Mouse (Mus musculus) layer of hippocampus, postnatal 36 days (tissue): ENCODE results near the gene Nkx3-2. TPM values are rescaled to one million over a fixed set of nuclear protein-coding genes. Genes with fewer than 3 reads are reported as not detected.

Source experiments
- DNase-seq, 2 experiments: peaks; one replicate each; pipeline ENCODE4 v3.0.0; 2022
- total RNA-seq, 2 experiments: library from RNA; stranded (reverse); gene quantifications; 2 replicates each; pipeline ENCODE4 v1.2.3; 2021

Gene Nkx3-2
- total RNA-seq, 2 experiments from 2014 or later = not detected

DNA sequence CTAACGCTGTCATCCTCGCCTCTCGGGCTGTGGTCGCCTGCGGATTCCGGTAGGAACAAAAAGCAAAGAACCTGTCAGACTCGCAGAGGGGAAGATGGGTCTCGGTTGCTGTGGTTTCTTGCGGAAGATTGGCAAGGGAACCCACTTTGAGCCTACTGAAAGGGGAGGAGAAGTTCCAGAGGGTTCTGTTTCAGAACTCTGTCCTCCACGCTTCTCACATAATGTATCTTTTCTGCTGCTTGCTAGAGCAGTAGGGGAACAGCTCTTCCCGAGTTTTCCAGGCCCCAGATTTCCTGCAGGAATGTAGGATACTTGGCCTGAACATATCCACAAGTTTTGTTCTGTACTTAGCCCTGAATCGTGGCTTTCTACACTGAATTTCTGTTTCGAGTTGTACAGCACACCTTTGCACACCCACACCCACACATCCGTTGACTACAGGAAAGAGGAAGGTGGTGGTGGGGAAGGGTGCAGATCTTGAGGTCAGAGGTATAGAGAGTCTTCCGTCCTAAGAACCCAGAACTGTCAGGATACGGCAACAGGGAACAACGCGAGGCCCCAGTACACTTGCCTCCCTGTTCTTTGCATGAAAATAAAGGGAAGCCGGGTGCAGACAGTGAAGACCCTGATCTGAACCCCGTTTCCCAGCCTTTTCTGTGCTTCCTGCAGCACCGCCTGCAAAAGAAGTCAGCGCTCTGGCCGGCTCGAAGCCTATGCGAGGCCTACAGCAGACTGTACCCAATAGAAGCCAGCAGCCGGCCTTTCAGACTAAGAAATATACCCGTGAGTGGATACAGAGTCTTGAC lies 2.0 kb downstream of the Nkx3-2 start:
- DNase-seq = no peak

DNA sequence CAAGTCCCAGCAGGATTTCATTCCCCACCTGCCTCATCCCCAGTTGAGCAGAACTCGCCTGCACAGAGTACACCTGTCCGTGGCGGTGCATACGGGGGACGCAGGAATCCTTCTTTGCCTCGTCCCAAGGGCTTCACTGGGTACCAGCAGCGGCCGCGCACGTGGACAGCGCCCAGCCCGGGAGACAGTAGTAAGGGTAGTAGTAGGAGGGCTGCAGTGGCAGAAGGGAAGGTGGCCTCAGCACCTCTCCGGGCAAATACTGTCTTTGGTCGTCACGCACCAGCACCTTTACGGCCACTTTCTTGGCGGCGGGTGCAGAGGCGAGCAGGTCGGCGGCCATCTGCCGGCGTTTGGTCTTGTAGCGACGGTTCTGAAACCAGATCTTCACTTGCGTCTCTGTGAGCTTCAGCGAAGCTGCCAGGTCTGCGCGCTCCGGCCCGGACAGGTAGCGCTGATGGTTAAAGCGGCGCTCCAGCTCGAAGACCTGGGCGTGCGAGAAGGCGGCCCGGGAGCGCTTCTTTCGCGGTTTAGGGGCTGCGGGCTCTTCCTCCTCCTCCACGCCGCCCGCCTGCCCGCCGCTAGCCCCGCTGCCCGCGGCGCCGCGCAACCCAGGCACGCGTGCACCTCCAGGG lies 2.7 kb downstream of the Nkx3-2 start:
- no peak for DNase-seq

DNA sequence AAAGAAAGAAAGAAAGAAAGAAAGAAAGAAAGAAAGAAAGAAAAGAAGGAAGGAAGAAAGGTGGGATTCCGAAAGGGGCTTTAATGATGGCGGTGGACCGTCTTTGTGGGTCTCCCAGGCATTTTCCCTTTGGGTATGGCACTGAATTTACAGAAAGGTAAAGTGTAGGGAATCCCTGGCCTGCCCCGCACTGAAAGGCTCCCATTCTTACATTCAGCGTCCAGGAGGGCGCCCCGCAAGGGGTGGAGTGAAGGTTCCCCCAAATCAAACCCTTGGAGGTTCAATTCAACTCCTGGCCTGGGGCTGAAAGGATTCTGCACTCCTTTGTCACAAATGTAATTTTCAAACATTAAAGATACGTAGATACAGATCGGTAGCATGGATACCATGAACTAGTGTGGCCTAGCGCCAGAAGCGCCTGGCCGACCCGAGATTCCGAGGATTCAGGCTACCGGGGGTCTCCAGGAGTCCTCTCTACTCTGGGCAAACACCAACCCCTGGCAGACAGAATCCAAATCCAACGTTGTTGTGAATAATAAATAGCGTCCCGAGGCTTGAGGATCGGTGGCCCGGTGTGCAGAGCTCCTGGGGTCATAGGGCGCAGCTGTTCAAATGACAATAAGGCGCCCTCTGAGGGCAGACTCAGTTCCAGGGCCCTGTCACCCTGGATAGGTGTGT lies 3.3 kb downstream of the Nkx3-2 start:
- no peak for DNase-seq

DNA sequence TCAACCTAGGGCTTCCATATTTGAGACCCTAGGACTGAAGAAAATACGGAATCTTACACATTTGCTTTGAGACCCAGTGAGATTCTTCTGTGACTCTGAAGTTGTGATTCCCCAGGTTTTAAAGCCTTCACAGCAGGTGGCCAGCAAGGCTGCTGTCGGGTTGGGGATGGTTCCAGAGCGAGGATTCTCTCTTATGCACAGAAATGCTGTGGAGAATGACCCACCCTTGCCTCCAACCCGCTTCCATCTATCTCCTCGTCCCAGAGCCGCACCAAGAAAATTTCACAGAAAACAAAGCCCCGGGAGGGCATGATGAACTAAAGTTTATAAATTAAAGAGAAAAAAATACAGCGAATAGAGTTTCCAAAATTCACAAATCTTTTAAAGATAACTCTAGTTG lies 4.2 kb downstream of the Nkx3-2 start:
- no peak for DNase-seq

DNA sequence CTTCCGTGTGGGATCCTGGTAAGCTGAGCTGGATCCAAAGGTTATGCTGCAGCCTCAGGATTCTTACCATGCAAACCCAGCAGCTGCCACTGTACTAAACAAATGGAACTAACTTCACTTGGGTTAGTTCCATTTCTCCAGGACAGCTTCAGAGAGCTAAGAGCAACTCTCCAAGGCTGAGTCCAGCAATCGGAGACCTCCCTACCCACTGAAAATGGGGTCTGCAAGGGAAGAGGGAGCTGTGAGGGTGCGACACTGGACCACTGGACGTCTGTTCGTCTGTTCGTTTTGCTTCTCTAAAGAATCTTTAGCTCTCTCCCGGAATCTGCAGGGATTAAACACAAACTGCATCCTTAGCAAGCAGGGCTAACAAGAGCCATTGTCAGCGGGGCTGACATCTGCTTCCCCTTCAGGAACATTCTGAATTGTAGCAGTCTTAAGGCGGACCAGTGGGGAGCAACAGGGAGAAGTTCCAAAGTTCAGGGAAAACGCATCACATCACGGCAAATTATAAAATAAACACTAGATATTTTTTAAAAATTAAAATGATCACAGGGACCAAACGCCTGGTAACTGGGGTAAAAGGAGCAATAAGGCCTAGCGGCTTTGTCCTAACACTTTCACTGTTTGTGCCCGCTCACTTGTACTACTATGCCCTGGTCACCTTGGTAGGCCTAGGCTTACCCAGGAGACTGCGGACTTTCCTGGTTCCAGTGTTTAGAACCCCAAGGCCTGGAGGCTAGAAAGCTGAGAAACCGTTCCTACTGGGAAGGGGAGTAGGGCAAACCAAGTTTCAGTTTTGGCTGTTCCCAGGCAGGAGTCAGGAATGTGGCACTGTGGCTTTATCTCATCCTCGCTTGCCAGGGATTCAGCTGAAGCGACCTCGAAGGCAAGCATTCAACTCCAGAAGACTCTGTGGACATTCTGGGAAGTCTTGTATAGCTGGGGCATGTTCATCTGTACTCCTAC lies 5.3 kb downstream of the Nkx3-2 start:
- no peak for DNase-seq

DNA sequence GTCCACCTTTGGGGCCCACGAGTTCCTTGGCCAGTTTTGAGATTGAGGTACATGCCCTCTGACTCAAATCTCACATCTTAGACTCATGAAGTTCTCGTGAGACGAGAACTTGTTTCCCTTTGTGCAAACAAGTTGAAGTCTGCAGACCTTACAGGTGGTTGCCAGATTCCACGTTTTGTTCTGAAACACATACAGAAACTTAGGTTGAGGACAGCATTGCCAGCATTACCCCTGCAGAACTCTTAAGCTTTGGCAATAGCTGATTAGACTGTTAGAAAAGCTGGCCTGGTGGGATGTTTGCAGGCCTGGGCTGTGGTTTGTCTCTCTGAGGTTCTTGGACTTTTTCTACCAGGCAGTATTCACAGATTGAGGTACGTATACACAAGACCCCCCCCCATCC lies 7.0 kb downstream of the Nkx3-2 start:
- no peak for DNase-seq

DNA sequence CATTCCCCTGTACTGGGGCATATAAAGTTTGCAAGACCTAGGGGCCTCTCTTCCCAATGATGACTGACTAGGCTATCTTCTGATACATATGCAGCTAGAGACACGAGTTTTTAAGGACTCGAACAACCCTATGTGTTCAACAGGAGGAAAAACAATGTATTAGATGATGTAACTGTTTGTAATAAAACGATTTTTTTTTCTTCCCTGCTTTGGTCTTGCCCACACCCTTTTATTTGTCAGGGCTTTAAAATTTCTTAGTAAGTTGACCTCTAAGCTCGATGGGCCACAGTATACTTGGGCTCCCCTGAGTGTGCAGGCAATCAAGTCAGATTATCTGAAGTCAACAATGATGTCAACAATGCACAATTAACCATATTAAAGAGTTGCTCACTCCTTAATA lies 7.9 kb downstream of the Nkx3-2 start:
- DNase-seq = no peak

DNA sequence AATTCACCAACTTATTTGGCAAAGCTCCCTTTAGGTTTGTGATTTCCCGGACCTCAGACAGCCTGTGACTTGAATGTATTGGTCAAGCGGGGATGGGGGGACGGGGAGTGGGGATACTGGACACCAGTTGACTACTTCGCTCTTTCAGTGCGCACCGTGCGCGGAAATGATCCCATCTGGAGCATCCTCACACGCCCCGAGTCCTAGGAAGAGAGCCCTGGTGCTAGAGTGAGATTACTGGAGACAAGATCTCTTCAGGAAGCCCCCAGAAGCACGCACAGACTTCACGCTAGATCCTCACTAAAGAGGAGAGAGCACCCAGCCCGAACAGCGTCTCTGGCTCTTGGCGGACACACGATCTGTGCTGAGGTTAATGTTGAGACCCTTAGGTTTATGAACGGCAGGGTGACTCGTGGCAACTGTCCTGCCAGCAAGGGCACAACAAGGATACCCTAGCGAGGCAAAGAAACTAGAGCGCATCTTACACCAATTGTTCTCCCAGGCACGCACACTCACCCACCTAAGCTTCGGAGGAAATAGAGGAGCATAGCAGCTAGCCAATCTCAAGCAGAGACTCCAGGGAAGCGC lies 8.8 kb downstream of the Nkx3-2 start:
- DNase-seq = no peak

DNA sequence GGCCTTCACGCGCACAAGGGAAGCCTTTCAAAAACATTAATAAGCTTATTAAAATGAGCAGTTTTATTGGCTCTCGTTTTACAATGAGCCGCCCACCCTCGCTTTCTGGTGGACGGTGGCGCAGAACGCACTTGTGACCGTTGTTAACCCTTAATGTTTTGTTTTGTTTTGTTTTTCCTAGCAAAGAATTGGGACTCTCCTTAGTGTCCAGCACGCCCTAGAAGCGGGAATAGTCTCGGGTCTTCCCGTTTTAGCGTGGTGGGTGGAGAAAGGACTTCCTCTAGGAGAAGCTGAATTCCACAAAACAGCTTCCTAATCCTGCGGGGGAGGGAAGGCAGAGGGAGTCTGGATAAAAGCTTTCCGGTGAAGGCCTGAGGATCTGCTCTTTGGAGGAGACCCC lies 9.5 kb downstream of the Nkx3-2 start:
- no peak for DNase-seq

DNA sequence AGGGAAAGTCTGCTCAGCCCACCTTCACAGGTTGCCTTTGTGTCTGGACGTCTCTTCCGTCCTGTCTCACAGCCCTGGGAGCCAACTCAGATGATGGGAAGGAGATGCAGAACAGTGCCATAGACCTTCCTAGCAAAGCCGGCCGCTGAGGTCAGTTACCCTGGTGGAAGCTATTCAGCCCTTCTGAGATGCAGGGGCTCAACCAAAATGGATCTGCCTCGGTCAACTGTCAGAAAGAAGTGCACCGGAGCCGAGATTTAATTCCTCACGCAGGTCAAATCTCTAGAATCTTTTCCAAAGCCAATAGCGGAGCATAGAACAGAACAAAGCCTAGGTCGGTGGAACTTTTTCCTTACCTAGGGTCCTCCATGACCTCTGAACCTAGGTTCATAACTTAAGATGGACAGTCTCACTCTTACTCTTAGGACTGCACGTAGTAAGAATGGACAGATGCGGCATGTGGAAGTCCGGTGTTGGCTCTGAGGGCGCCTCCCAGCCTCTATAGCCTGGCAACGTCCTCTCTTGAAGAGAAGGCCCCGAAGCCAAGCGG lies 10.0 kb downstream of the Nkx3-2 start:
- no peak for DNase-seq

DNA sequence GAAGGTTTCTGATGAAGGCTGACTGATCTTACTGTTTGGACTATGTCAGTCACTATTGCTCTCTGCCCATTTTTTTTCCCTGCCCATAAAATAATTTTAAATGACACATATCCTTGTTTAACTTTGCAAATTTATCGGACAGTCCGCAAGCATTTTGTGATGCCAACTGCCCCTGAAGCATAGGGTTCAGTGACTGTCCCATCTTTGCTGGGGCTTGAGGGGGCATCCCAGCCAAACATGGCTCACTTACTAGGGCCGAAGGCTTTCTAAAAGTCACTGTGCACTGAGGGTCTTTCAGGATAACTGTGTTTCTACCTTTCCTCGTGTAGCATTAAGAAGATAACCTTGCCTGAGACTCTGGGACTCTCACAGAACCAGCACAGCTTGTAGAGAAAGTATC lies 11.6 kb downstream of the Nkx3-2 start:
- DNase-seq = no peak

DNA sequence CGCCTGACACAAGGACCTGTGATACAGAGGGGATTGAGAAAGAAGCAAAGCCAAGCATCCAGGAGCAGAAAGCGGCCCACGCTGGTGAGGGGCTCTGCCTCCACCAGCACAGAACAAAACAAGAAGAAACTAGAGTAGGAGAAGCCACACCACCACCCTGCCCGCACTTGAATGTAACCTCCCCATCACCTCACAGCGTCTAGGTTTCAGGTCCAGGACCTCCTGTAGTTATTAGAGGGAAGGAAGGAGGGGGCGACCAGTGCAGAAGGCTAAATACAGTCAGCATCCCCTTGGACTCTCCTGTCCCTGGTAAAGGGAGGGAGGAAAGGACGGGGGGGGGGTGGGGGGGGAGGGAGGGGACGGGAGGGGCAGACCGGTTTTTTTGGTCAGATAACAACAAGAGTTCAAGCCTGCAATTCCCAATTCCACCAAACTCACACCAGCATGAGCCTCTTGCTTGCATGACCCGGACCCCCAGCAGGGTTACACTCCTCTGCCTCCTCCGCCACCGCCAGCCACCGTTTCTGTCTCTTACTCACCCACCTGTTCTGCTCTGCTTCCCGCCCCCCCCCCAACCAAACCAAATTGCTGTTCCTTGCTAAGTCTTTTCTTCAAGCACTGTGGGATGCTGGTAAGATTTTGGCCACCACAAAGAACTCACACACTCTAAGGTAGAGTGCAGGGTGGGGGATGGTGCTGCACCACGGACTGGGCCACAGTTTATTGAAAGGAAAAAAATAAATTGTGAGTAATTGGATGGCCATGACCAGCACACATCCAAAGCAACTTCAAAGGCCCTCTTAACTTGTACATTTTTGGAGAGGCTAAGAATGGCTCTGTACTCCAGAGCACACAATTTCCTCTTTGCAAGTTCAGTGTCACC lies 19.2 kb downstream of the Nkx3-2 start:
- DNase-seq = no peak

DNA sequence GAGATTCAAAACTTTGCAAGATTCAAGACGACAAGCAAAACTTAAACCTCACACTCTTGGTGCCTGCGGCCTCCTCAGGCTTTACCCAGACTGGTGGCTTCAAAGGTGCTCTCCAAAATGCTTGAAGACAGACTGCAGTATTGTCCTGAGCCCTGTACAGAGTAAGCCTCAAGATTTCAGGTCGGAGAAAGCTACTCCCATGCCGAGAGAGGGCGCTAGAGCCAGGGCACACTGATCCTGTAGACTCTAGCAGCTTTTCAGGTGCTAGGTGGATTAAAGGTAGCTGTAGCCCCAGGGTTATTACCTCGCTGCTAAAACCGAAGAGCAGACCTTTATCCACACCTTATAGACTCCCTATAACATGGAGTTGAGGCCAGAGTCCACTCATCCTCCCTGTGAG lies 20.1 kb downstream of the Nkx3-2 start:
- no peak for DNase-seq

DNA sequence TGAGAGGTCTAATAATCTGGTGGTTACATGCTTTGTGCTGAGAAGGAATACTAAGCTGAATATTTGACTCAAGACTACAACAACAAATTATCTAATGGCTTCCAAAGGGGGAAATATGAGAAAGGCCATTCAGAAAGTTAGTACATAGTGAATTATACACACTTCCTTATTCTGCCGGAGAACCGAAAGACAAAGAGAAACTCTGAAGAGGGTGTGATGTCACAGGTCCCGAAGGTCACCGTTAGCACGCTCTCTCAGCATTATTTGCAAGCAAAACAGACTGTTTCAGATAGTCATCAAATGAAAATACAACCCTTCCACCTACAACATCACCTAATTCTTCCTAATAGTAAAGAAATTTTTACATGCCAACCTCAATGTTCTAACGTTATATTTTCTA lies 25.5 kb downstream of the Nkx3-2 start:
- no peak for DNase-seq

DNA sequence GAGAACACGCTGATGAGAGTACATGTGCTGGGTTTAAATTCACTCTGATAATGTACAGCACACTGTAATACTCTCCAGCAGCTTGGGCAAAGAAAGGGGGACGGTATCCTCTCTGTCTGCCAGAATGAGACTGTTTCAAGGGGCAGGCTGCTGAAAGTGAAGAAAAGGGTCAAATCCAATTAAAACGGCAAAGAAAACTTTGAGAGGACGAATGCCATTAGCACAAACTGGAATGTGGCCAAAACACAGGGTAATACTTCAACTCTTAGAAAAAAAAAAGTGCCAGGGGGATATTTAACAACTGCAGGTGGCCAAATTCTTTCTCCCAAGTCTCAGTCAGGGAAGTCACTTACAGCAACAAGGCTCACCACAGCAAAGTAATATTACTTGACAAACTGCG lies 27.3 kb downstream of the Nkx3-2 start:
- no peak for DNase-seq

DNA sequence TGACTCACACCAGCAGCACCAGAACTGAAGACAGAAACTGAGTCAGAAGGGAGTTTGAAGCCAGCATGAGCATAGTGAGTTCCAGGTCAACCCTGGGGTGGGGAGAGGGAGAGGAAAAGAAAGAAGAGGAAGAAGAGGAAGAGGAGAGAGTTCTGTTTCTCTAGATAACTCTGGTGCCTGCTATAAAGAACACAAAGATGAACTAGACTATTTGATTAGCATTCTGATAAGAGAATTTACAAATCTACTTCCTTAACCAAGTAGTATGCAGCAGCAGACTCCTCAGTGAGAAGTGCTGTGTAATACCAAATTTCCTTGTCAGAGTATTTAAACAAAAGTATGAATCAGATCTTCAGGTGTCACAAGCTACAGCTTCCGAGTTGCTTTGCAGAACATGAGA lies 37.3 kb downstream of the Nkx3-2 start:
- DNase-seq = no peak

DNA sequence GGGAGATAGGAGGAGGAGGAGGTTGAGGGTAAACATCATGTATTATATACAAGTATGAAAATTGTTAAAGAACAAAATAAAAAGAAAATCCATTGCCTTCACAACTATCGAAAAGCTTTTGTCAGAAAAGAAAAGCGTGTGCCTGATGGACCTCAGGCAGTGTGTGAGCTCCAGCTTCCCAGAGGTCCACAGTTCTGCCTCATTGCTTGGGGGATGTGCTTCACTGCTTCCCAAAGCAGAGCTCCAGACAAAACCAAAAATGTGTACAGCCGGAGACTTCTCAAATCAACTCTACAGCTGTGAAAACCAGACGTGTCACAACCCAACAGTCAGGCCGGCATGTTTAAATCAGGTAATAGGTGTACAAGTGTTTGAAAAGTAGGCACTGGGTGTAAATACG lies 38.7 kb downstream of the Nkx3-2 start:
- DNase-seq = no peak
